Mouse (Mus musculus): ENCODE data around the gene Olfr1448. TPM values are rescaled to one million over a fixed set of nuclear protein-coding genes. Genes with fewer than 3 reads are reported as not detected.
"Not testable (repeated sequence)": the region's sequence is repeated elsewhere in the genome, so short reads cannot be mapped to it uniquely, and the experiment has no call there.

The Olfr1448 gene
- not detected in 2 replicates for polyA plus RNA-seq (2015; fragmentation: Nextera tagmentation; extraction: Ambion mirVana)

- 91% methylated on average over 1 of the region's 1 CpGs for WGBS
Observed at GRCm38 (mm10) chr19:12924319-12924718, at the start of gene Olfr1448. Gene Olfr1448, minus strand, starts transcription at chr19:12924419.

GRCm38 (mm10) chr19:12970082-12970481 is 45.9 kb upstream of the Olfr1448 start:
- ATAC-seq; H3K4me1 ChIP-seq (ENCODE audit: control insufficient read depth, insufficient read depth, low read length); H3K4me3 ChIP-seq (ENCODE audit: low read depth, low read length); H3K27me3 ChIP-seq (ENCODE audit: control insufficient read depth, insufficient read depth, low read depth, low read length); H3K9ac ChIP-seq (ENCODE audit: low read depth, low read length); H3K36me3 ChIP-seq (ENCODE audit: control insufficient read depth, insufficient read depth, low read length); H3K27ac ChIP-seq (ENCODE audit: low read length); H3K4me2 ChIP-seq (ENCODE audit: low read length): not testable (repeated sequence)
- 83% methylated on average over 5 of the region's 5 CpGs for WGBS
- peaks cover 13% of the 10 kb centered on the region; the same call in 1 of the 2 replicates for H3K9me3 ChIP-seq (replicated peaks; ENCODE audit: control insufficient read depth, low read length, poor library complexity, severe bottlenecking)

More at GRCm38 (mm10) chr19:12924319-12924718, at the start of gene Olfr1448:
- no peak within 1 kb of the TSS for H3K27ac ChIP-seq (ENCODE audit: low read length)
- H3K9ac ChIP-seq (ENCODE audit: low read depth, low read length), result no peak within 1 kb of the TSS
- H3K4me1 ChIP-seq (ENCODE audit: control insufficient read depth, insufficient read depth, low read length), result no peaks in the 10 kb centered on the region
- no peak within 1 kb of the TSS for H3K4me3 ChIP-seq (ENCODE audit: low read depth, low read length)
- no peaks in the 10 kb centered on the region for H3K27me3 ChIP-seq (ENCODE audit: control insufficient read depth, insufficient read depth, low read depth, low read length)
- H3K36me3 ChIP-seq (ENCODE audit: control insufficient read depth, insufficient read depth, low read length), result no peaks in the 10 kb centered on the region
- no peak for ATAC-seq
- no peaks in the 10 kb centered on the region for H3K9me3 ChIP-seq (replicated peaks; ENCODE audit: control insufficient read depth, low read length, poor library complexity, severe bottlenecking)
- H3K4me2 ChIP-seq (ENCODE audit: low read length), result no peak within 1 kb of the TSS

GRCm38 (mm10) chr19:12949958-12950357 is 25.7 kb upstream of the Olfr1448 start, which contains the start of gene Olfr1450:
Gene Olfr1450, plus strand, starts transcription at chr19:12950258.
- no peak within 1 kb of the TSS for H3K9ac ChIP-seq (ENCODE audit: low read depth, low read length)
- H3K9me3 ChIP-seq (replicated peaks; ENCODE audit: control insufficient read depth, low read length, poor library complexity, severe bottlenecking), result peaks cover 6% of the 10 kb centered on the region; the same call in 1 of the 2 replicates
- H3K27me3 ChIP-seq (ENCODE audit: control insufficient read depth, insufficient read depth, low read depth, low read length), result no peaks in the 10 kb centered on the region
- H3K4me1 ChIP-seq (ENCODE audit: control insufficient read depth, insufficient read depth, low read length), result no peaks in the 10 kb centered on the region
- H3K4me3 ChIP-seq (ENCODE audit: low read depth, low read length), result no peak within 1 kb of the TSS
- H3K36me3 ChIP-seq (ENCODE audit: control insufficient read depth, insufficient read depth, low read length), result no peaks in the 10 kb centered on the region
- 90% methylated on average over 1 of the region's 1 CpGs for WGBS
- ATAC-seq, result no peak
- no peak within 1 kb of the TSS for H3K4me2 ChIP-seq (ENCODE audit: low read length)
- H3K27ac ChIP-seq (ENCODE audit: low read length), result no peak within 1 kb of the TSS

- H3K9ac ChIP-seq (ENCODE audit: low read depth, low read length), result no peak within 1 kb of the TSS
- no peak for ATAC-seq
- no peaks in the 10 kb centered on the region for H3K4me1 ChIP-seq (ENCODE audit: control insufficient read depth, insufficient read depth, low read length)
- no peak within 1 kb of the TSS for H3K4me3 ChIP-seq (ENCODE audit: low read depth, low read length)
- no peaks in the 10 kb centered on the region for H3K27me3 ChIP-seq (ENCODE audit: control insufficient read depth, insufficient read depth, low read depth, low read length)
- no peaks in the 10 kb centered on the region for H3K36me3 ChIP-seq (ENCODE audit: control insufficient read depth, insufficient read depth, low read length)
- no peak within 1 kb of the TSS for H3K27ac ChIP-seq (ENCODE audit: low read length)
- 0 out of 2 replicates have a peak, but pooled peaks cover 2% of the 10 kb centered on the region for H3K9me3 ChIP-seq (replicated peaks; ENCODE audit: control insufficient read depth, low read length, poor library complexity, severe bottlenecking)
- H3K4me2 ChIP-seq (ENCODE audit: low read length), result no peak within 1 kb of the TSS
Observed at GRCm38 (mm10) chr19:12930540-12930939, 6.3 kb upstream of the Olfr1448 start, which contains the start of gene Olfr1449. Gene Olfr1449, plus strand, starts transcription at chr19:12930840.

- 92% methylated on average over 1 of the region's 1 CpGs for WGBS
- Histone ChIP-seq H3K4me3 (ENCODE audit: low read depth, low read length) (no peak within 1 kb of the TSS), H3K9me3 (replicated peaks; ENCODE audit: control insufficient read depth, low read length, poor library complexity, severe bottlenecking) (no peaks in the 10 kb centered on the region), H3K4me2 (ENCODE audit: low read length) (no peak within 1 kb of the TSS), H3K4me1 (ENCODE audit: control insufficient read depth, insufficient read depth, low read length) (no peaks in the 10 kb centered on the region), H3K27ac (ENCODE audit: low read length) (no peak within 1 kb of the TSS), H3K27me3 (ENCODE audit: control insufficient read depth, insufficient read depth, low read depth, low read length) (no peaks in the 10 kb centered on the region), H3K36me3 (ENCODE audit: control insufficient read depth, insufficient read depth, low read length) (no peaks in the 10 kb centered on the region), H3K9ac (ENCODE audit: low read depth, low read length) (no peak within 1 kb of the TSS)
- ATAC-seq, result no peak
Observed at GRCm38 (mm10) chr19:12903643-12904042, 20.6 kb downstream of the Olfr1448 start, which contains the start of gene Olfr1447. Gene Olfr1447, minus strand, starts transcription at chr19:12903743.

- Histone ChIP-seq H3K9me3 (replicated peaks; ENCODE audit: control insufficient read depth, low read length, poor library complexity, severe bottlenecking) (no peaks in the 10 kb centered on the region), H3K4me3 (ENCODE audit: low read depth, low read length) (no peak within 1 kb of the TSS), H3K9ac (ENCODE audit: low read depth, low read length) (no peak within 1 kb of the TSS), H3K36me3 (ENCODE audit: control insufficient read depth, insufficient read depth, low read length) (no peaks in the 10 kb centered on the region), H3K4me1 (ENCODE audit: control insufficient read depth, insufficient read depth, low read length) (no peaks in the 10 kb centered on the region), H3K27ac (ENCODE audit: low read length) (no peak within 1 kb of the TSS), H3K27me3 (ENCODE audit: control insufficient read depth, insufficient read depth, low read depth, low read length) (no peaks in the 10 kb centered on the region), H3K4me2 (ENCODE audit: low read length) (no peak within 1 kb of the TSS)
- WGBS, result 80% methylated on average over 1 of the region's 1 CpGs
- no peak for ATAC-seq
Observed at GRCm38 (mm10) chr19:12893424-12893823, 30.8 kb downstream of the Olfr1448 start, which contains the start of gene Olfr1446. Gene Olfr1446, minus strand, starts transcription at chr19:12893524.

GRCm38 (mm10) chr19:12883555-12883954 is 40.7 kb downstream of the Olfr1448 start, which contains the start of gene Olfr1445:
Gene Olfr1445, plus strand, starts transcription at chr19:12883855.
- H3K27ac ChIP-seq (ENCODE audit: low read length), result no peak within 1 kb of the TSS
- H3K4me1 ChIP-seq (ENCODE audit: control insufficient read depth, insufficient read depth, low read length), result no peaks in the 10 kb centered on the region
- no peaks in the 10 kb centered on the region for H3K27me3 ChIP-seq (ENCODE audit: control insufficient read depth, insufficient read depth, low read depth, low read length)
- no peak within 1 kb of the TSS for H3K4me3 ChIP-seq (ENCODE audit: low read depth, low read length)
- no peak within 1 kb of the TSS for H3K4me2 ChIP-seq (ENCODE audit: low read length)
- WGBS, result 77% methylated on average over 2 of the region's 2 CpGs
- 0 out of 2 replicates have a peak, but pooled peaks cover 4% of the 10 kb centered on the region for H3K9me3 ChIP-seq (replicated peaks; ENCODE audit: control insufficient read depth, low read length, poor library complexity, severe bottlenecking)
- H3K9ac ChIP-seq (ENCODE audit: low read depth, low read length), result no peak within 1 kb of the TSS
- H3K36me3 ChIP-seq (ENCODE audit: control insufficient read depth, insufficient read depth, low read length), result no peaks in the 10 kb centered on the region
- no peak for ATAC-seq

Other genes starting within 250 kb of the Olfr1448 start
- gene Olfr1443, start 246.3 kb downstream of the Olfr1448 start, polyA plus RNA-seq (2015; fragmentation: Nextera tagmentation; extraction: Ambion mirVana), result not detected in 2 replicates
- not detected in 2 replicates for gene Keg1, start 228.6 kb downstream of the Olfr1448 start, polyA plus RNA-seq (2015; fragmentation: Nextera tagmentation; extraction: Ambion mirVana)
- 1.4 and 2.0 TPM in 2 replicates for gene Cntf, start 158.8 kb downstream of the Olfr1448 start, polyA plus RNA-seq (2015; fragmentation: Nextera tagmentation; extraction: Ambion mirVana)
- gene Zfp91, start 128.3 kb downstream of the Olfr1448 start, polyA plus RNA-seq (2015; fragmentation: Nextera tagmentation; extraction: Ambion mirVana), result 11.0 and 12.0 TPM in 2 replicates
- gene Lpxn, start 128.2 kb downstream of the Olfr1448 start, polyA plus RNA-seq (2015; fragmentation: Nextera tagmentation; extraction: Ambion mirVana), result 0.63 and 0.85 TPM in 2 replicates
- not detected in 2 replicates for gene Gm5244, start 77.7 kb downstream of the Olfr1448 start, polyA plus RNA-seq (2015; fragmentation: Nextera tagmentation; extraction: Ambion mirVana)
- not detected in 2 replicates for gene Olfr1444, start 67.1 kb downstream of the Olfr1448 start, polyA plus RNA-seq (2015; fragmentation: Nextera tagmentation; extraction: Ambion mirVana)
- not detected in 2 replicates for gene Olfr1445, start 40.6 kb downstream of the Olfr1448 start, polyA plus RNA-seq (2015; fragmentation: Nextera tagmentation; extraction: Ambion mirVana)
- not detected in 2 replicates for gene Olfr1446, start 30.9 kb downstream of the Olfr1448 start, polyA plus RNA-seq (2015; fragmentation: Nextera tagmentation; extraction: Ambion mirVana)
- not detected in 2 replicates for gene Olfr1447, start 20.7 kb downstream of the Olfr1448 start, polyA plus RNA-seq (2015; fragmentation: Nextera tagmentation; extraction: Ambion mirVana)
- not detected in 2 replicates for gene Olfr1449, start 6.4 kb upstream of the Olfr1448 start, polyA plus RNA-seq (2015; fragmentation: Nextera tagmentation; extraction: Ambion mirVana)
- not detected in 2 replicates for gene Olfr1450, start 25.8 kb upstream of the Olfr1448 start, polyA plus RNA-seq (2015; fragmentation: Nextera tagmentation; extraction: Ambion mirVana)
- gene Olfr1451, start 70.6 kb upstream of the Olfr1448 start, polyA plus RNA-seq (2015; fragmentation: Nextera tagmentation; extraction: Ambion mirVana), result not detected in 2 replicates
- not detected in 2 replicates for gene Olfr1453, start 103.9 kb upstream of the Olfr1448 start, polyA plus RNA-seq (2015; fragmentation: Nextera tagmentation; extraction: Ambion mirVana)
- gene Olfr1454, start 136.2 kb upstream of the Olfr1448 start, polyA plus RNA-seq (2015; fragmentation: Nextera tagmentation; extraction: Ambion mirVana), result not detected in 2 replicates
- gene Olfr1457, start 173.5 kb upstream of the Olfr1448 start, polyA plus RNA-seq (2015; fragmentation: Nextera tagmentation; extraction: Ambion mirVana), result not detected in 2 replicates
- not detected in 2 replicates for gene Olfr1458, start 182.4 kb upstream of the Olfr1448 start, polyA plus RNA-seq (2015; fragmentation: Nextera tagmentation; extraction: Ambion mirVana)
- not detected in 2 replicates for gene Olfr1459, start 225.1 kb upstream of the Olfr1448 start, polyA plus RNA-seq (2015; fragmentation: Nextera tagmentation; extraction: Ambion mirVana)
- gene Olfr1461, start 238.6 kb upstream of the Olfr1448 start, polyA plus RNA-seq (2015; fragmentation: Nextera tagmentation; extraction: Ambion mirVana), result not detected in 2 replicates

Data from midbrain, embryonic 16.5 days (tissue).